ENCODE assay signal across 16 mouse cellular contexts in genomic region chr1:179548996-179549752, GRCm38 (mm10). TPM values are rescaled to one million over a fixed set of nuclear protein-coding genes. Genes with fewer than 3 reads are reported as not detected.
DNase-seq lines count a peak whose midpoint lies in the region; ATAC-seq lines count a peak whose summit lies in the region.
"Had no signal": no experiment of that assay in that cellular context is flagged by ENCODE, and none has a peak within 500 bp of the region (broad histone marks: within the 10 kb centered on the region; RNA-seq: fewer than 3 reads in every experiment).

No protein-coding gene starts in this region.

- 90% methylated on average over 5 of the region's 5 CpGs for WGBS in hindbrain, embryonic 11.5 days
- 91% methylated on average over 5 of the region's 5 CpGs for WGBS in hindbrain, embryonic 10.5 days

- ATAC-seq in erythroblast, adult 5-6 weeks (replicated peaks; ENCODE audit: low FRiP score, poor library complexity, severe bottlenecking), result no peak
- ATAC-seq in hindbrain, embryonic 11.5 days (ENCODE audit: low FRiP score), result no peak
- ATAC-seq: midbrain, embryonic 15.5 days had no signal

- H3K4me2 ChIP-seq in hindbrain, embryonic 11.5 days (replicated peaks; ENCODE audit: low read depth, low read length), result no peak overlapping the region

- H3K27me3 ChIP-seq in erythroblast, embryonic 14.5 days (ENCODE audit: control insufficient read depth), result no peaks in the 10 kb centered on the region
- H3K27me3 ChIP-seq in hindbrain, embryonic 11.5 days (ENCODE audit: control insufficient read depth, insufficient read depth, low read length), result no peaks in the 10 kb centered on the region
- no peaks in the 10 kb centered on the region for H3K27me3 ChIP-seq in hindbrain, embryonic 10.5 days (ENCODE audit: insufficient read depth, poor library complexity, severe bottlenecking)
- H3K27me3 ChIP-seq: heart, embryonic 15.5 days; midbrain, embryonic 15.5 days had no signal

- H3K9me3 ChIP-seq in erythroblast, embryonic 14.5 days (ENCODE audit: control insufficient read depth, low read length), result no peaks in the 10 kb centered on the region
- no peaks in the 10 kb centered on the region for H3K9me3 ChIP-seq in hindbrain, embryonic 11.5 days (ENCODE audit: control insufficient read depth, low read length)
- no peaks in the 10 kb centered on the region for H3K9me3 ChIP-seq in hindbrain, embryonic 10.5 days
- H3K9me3 ChIP-seq: heart, embryonic 15.5 days; midbrain, embryonic 15.5 days had no signal

- H3K36me3 ChIP-seq in erythroblast, embryonic 14.5 days (ENCODE audit: control insufficient read depth), result peaks cover 43% of the 10 kb centered on the region
- H3K36me3 ChIP-seq in hindbrain, embryonic 11.5 days (ENCODE audit: control insufficient read depth, insufficient read depth, low read length), result no peaks in the 10 kb centered on the region
- H3K36me3 ChIP-seq in hindbrain, embryonic 10.5 days, result no peaks in the 10 kb centered on the region
- H3K36me3 ChIP-seq: heart, embryonic 15.5 days; midbrain, embryonic 15.5 days had no signal

- no peak overlapping the region for H3K27ac ChIP-seq in hindbrain, embryonic 11.5 days (ENCODE audit: low read depth, low read length)
- no peak overlapping the region for H3K27ac ChIP-seq in hindbrain, embryonic 10.5 days
- H3K27ac ChIP-seq: hindbrain, embryonic 14.5 days; midbrain, embryonic 15.5 days had no signal

- peak; percentile 53 for DNase-seq in A20 (ENCODE audit: low read depth, low spot score)
- DNase-seq in gonadal fat pad, adult 2 months (ENCODE audit: low read depth), result peak; percentile 83
- peak; percentile 40 to 61 for DNase-seq in natural killer cell, adult 2 months (ENCODE audit: low spot score in 2 of 2)
- no peak for DNase-seq in adrenal gland, postnatal 14 days
- no peak for DNase-seq in hindbrain, embryonic 11.5 days (ENCODE audit: low spot score)
- DNase-seq in hindbrain, embryonic 10.5 days (ENCODE audit: low spot score), result no peak
- DNase-seq: adrenal gland, adult 2 months; cerebellum, adult 9-10 months; kidney, adult 18-20 months; kidney, postnatal 36 days; lung, postnatal 36 days had no signal

- peak overlapping the region; percentile 13 for H3K4me3 ChIP-seq in erythroblast, embryonic 14.5 days (replicated peaks)
- H3K4me3 ChIP-seq in hindbrain, embryonic 11.5 days (ENCODE audit: low read depth, low read length), result no peak overlapping the region
- no peak overlapping the region for H3K4me3 ChIP-seq in hindbrain, embryonic 10.5 days
- H3K4me3 ChIP-seq: midbrain, embryonic 15.5 days had no signal

- peaks cover 84% of the 10 kb centered on the region for H3K4me1 ChIP-seq in erythroblast, embryonic 14.5 days (ENCODE audit: control insufficient read depth)
- H3K4me1 ChIP-seq in hindbrain, embryonic 11.5 days (replicated peaks; ENCODE audit: control insufficient read depth, insufficient read depth, low read length), result no peaks in the 10 kb centered on the region; the same call in 1 of the 2 replicates
- peaks cover 34% of the 10 kb centered on the region for H3K4me1 ChIP-seq in hindbrain, embryonic 10.5 days (replicated peaks)

- no peak overlapping the region for H3K9ac ChIP-seq in hindbrain, embryonic 11.5 days (ENCODE audit: low read depth, low read length)
- H3K9ac ChIP-seq: heart, embryonic 15.5 days; midbrain, embryonic 15.5 days had no signal

RNA-seq across cellular contexts. Expression of gene Cnst, which starts 3.0 kb away (rescaled TPM):
- polyA plus RNA-seq in erythroblast, embryonic 14.5 days (2012), result 1.3 and 1.8 TPM in 2 replicates
- 6.9 and 11.7 TPM in 2 replicates for total RNA-seq in erythroblast, adult 5-6 weeks (2015; ENCODE audit: low replicate concordance)
- 18.7 and 20.4 TPM in 2 replicates for total RNA-seq in erythroblast, adult 5-6 weeks (2017; ENCODE audit: low replicate concordance)
- polyA plus RNA-seq in gonadal fat pad, adult 2 months (2012; rRNA removed), result 13.9 and 16.3 TPM in 2 replicates
- total RNA-seq in adrenal gland, postnatal 14 days (2021), result 40.4 and 49.6 TPM in 2 replicates
- polyA plus RNA-seq in hindbrain, embryonic 11.5 days (2014; fragmentation: Nextera tagmentation; extraction: Ambion mirVana), result 22.6 and 26.8 TPM in 2 replicates
- polyA plus RNA-seq in hindbrain, embryonic 10.5 days (2016; fragmentation: Nextera tagmentation; extraction: Ambion mirVana), result 21.4 and 21.6 TPM in 2 replicates

RNA-seq across cellular contexts. Expression of gene Tfb2m, which starts 3.1 kb away (rescaled TPM):
- polyA plus RNA-seq in erythroblast, embryonic 14.5 days (2012), result 0.23 and 0.32 TPM in 2 replicates
- total RNA-seq in erythroblast, adult 5-6 weeks (2015; ENCODE audit: low replicate concordance), result 7.1 and 13.6 TPM in 2 replicates
- 11.7 and 15.6 TPM in 2 replicates for total RNA-seq in erythroblast, adult 5-6 weeks (2017; ENCODE audit: low replicate concordance)
- polyA plus RNA-seq in gonadal fat pad, adult 2 months (2012; rRNA removed), result 10.1 and 12.1 TPM in 2 replicates
- 57.2 and 67.9 TPM in 2 replicates for total RNA-seq in adrenal gland, postnatal 14 days (2021)
- polyA plus RNA-seq in hindbrain, embryonic 11.5 days (2014; fragmentation: Nextera tagmentation; extraction: Ambion mirVana), result 26.8 and 31.4 TPM in 2 replicates
- 18.2 and 22.0 TPM in 2 replicates for polyA plus RNA-seq in hindbrain, embryonic 10.5 days (2016; fragmentation: Nextera tagmentation; extraction: Ambion mirVana)

RNA-seq across cellular contexts. Expression of gene Smyd3, which starts 31.3 kb away (rescaled TPM):
- polyA plus RNA-seq in erythroblast, embryonic 14.5 days (2012), result 0.02 and 0.09 TPM in 2 replicates
- 3.3 and 6.0 TPM in 2 replicates for total RNA-seq in erythroblast, adult 5-6 weeks (2015; ENCODE audit: low replicate concordance)
- total RNA-seq in erythroblast, adult 5-6 weeks (2017; ENCODE audit: low replicate concordance), result 2.1 and 10.3 TPM in 2 replicates
- polyA plus RNA-seq in gonadal fat pad, adult 2 months (2012; rRNA removed), result 3.7 and 5.7 TPM in 2 replicates
- total RNA-seq in adrenal gland, postnatal 14 days (2021), result 6.5 and 7.3 TPM in 2 replicates
- polyA plus RNA-seq in hindbrain, embryonic 11.5 days (2014; fragmentation: Nextera tagmentation; extraction: Ambion mirVana), result 14.8 and 16.9 TPM in 2 replicates
- 17.8 and 18.0 TPM in 2 replicates for polyA plus RNA-seq in hindbrain, embryonic 10.5 days (2016; fragmentation: Nextera tagmentation; extraction: Ambion mirVana)

Comparison
In these comparisons a context has a peak if more than half of its experiments do, and no peak if none do; other contexts are left out.
1. DNase-seq: peak in A20 (single experiment), gonadal fat pad, adult 2 months (single experiment) and natural killer cell, adult 2 months (2 of 2); none in adrenal gland, postnatal 14 days (single experiment), hindbrain, embryonic 11.5 days (single experiment) and hindbrain, embryonic 10.5 days (single experiment).